Mouse (Mus musculus): ENCODE results near the gene Gpr27. TPM values are rescaled to one million over a fixed set of nuclear protein-coding genes. Genes with fewer than 3 reads are reported as not detected.
A peak's percentile ranks its signal among the peaks of the same experiment; 100 is the strongest.

Gene Gpr27
- polyA plus RNA-seq, 1 experiment from 2014 or later = 3.8 TPM

- DNase-seq (ENCODE audit: low spot score, missing footprints) (peak; percentile 90), ATAC-seq (ENCODE audit: low FRiP score) (peak; percentile 36; the same call in 1 of the 2 replicates)
- no peaks in the 10 kb centered on the region for H3K36me3 ChIP-seq (ENCODE audit: control insufficient read depth, insufficient read depth, low read length)
- H3K4me2 ChIP-seq = no peak overlapping the region
- H3K9ac ChIP-seq (ENCODE audit: low read length) = no peak overlapping the region
- peaks cover 11% of the 10 kb centered on the region for H3K27me3 ChIP-seq (ENCODE audit: control insufficient read depth, insufficient read depth, low read length)
- WGBS = 67% methylated on average over 7 of the region's 7 CpGs
- no peak overlapping the region for H3K27ac ChIP-seq (ENCODE audit: low read depth, low read length)
- no peak overlapping the region for H3K4me3 ChIP-seq (ENCODE audit: low read depth, low read length)
- peaks cover 20% of the 10 kb centered on the region for H3K4me1 ChIP-seq (ENCODE audit: control insufficient read depth, insufficient read depth, low read length)
- no peaks in the 10 kb centered on the region for H3K9me3 ChIP-seq (ENCODE audit: control insufficient read depth, low read length)
Measured at GRCm38 (mm10) chr6:99670481-99671119, 21.9 kb upstream of the Gpr27 start.

- ATAC-seq (ENCODE audit: low FRiP score) (no peak), DNase-seq (ENCODE audit: low spot score, missing footprints) (no peak)
- Histone ChIP-seq H3K9ac (ENCODE audit: low read length) (no peak overlapping the region), H3K9me3 (ENCODE audit: control insufficient read depth, low read length) (no peaks in the 10 kb centered on the region), H3K4me3 (ENCODE audit: low read depth, low read length) (no peak overlapping the region), H3K27me3 (ENCODE audit: control insufficient read depth, insufficient read depth, low read length) (peaks cover 9% of the 10 kb centered on the region), H3K36me3 (ENCODE audit: control insufficient read depth, insufficient read depth, low read length) (no peaks in the 10 kb centered on the region), H3K27ac (ENCODE audit: low read depth, low read length) (no peak overlapping the region), H3K4me1 (ENCODE audit: control insufficient read depth, insufficient read depth, low read length) (peaks cover 20% of the 10 kb centered on the region), H3K4me2 (no peak overlapping the region)
- WGBS = 63% methylated on average over 3 of the region's 3 CpGs
Measured at GRCm38 (mm10) chr6:99671768-99672167, 20.7 kb upstream of the Gpr27 start.

GRCm38 (mm10) chr6:99674482-99674881 is 18.0 kb upstream of the Gpr27 start:
- no peak overlapping the region for H3K4me2 ChIP-seq
- H3K4me3 ChIP-seq (ENCODE audit: low read depth, low read length) = no peak overlapping the region
- DNase-seq (ENCODE audit: low spot score, missing footprints) = no peak
- H3K9ac ChIP-seq (ENCODE audit: low read length) = no peak overlapping the region
- H3K27me3 ChIP-seq (ENCODE audit: control insufficient read depth, insufficient read depth, low read length) = no peaks in the 10 kb centered on the region
- peaks cover 12% of the 10 kb centered on the region for H3K4me1 ChIP-seq (ENCODE audit: control insufficient read depth, insufficient read depth, low read length)
- no peak for ATAC-seq (ENCODE audit: low FRiP score)
- H3K27ac ChIP-seq (ENCODE audit: low read depth, low read length) = no peak overlapping the region
- no peaks in the 10 kb centered on the region for H3K36me3 ChIP-seq (ENCODE audit: control insufficient read depth, insufficient read depth, low read length)
- H3K9me3 ChIP-seq (ENCODE audit: control insufficient read depth, low read length) = no peaks in the 10 kb centered on the region
- WGBS = 80% methylated on average over 4 of the region's 4 CpGs

- H3K27ac ChIP-seq (ENCODE audit: low read depth, low read length) = no peak overlapping the region
- WGBS = 91% methylated on average over 8 of the region's 8 CpGs
- DNase-seq (ENCODE audit: low spot score, missing footprints) (no peak), ATAC-seq (ENCODE audit: low FRiP score) (no peak)
- H3K4me2 ChIP-seq = no peak overlapping the region
- H3K4me3 ChIP-seq (ENCODE audit: low read depth, low read length) = no peak overlapping the region
- no peaks in the 10 kb centered on the region for H3K9me3 ChIP-seq (ENCODE audit: control insufficient read depth, low read length)
- H3K9ac ChIP-seq (ENCODE audit: low read length) = no peak overlapping the region
- no peaks in the 10 kb centered on the region for H3K27me3 ChIP-seq (ENCODE audit: control insufficient read depth, insufficient read depth, low read length)
- no peaks in the 10 kb centered on the region for H3K4me1 ChIP-seq (ENCODE audit: control insufficient read depth, insufficient read depth, low read length)
- H3K36me3 ChIP-seq (ENCODE audit: control insufficient read depth, insufficient read depth, low read length) = no peaks in the 10 kb centered on the region
Measured at GRCm38 (mm10) chr6:99677325-99677724, 15.2 kb upstream of the Gpr27 start.

GRCm38 (mm10) chr6:99678108-99678507 is 14.4 kb upstream of the Gpr27 start:
- DNase-seq (ENCODE audit: low spot score, missing footprints) (no peak), ATAC-seq (ENCODE audit: low FRiP score) (no peak)
- no peaks in the 10 kb centered on the region for H3K4me1 ChIP-seq (ENCODE audit: control insufficient read depth, insufficient read depth, low read length)
- H3K4me2 ChIP-seq = no peak overlapping the region
- H3K9ac ChIP-seq (ENCODE audit: low read length) = no peak overlapping the region
- no peak overlapping the region for H3K27ac ChIP-seq (ENCODE audit: low read depth, low read length)
- H3K4me3 ChIP-seq (ENCODE audit: low read depth, low read length) = no peak overlapping the region
- whole genome bisulfite sequencing = 76% methylated on average over 11 of the region's 11 CpGs
- H3K9me3 ChIP-seq (ENCODE audit: control insufficient read depth, low read length) = no peaks in the 10 kb centered on the region
- no peaks in the 10 kb centered on the region for H3K27me3 ChIP-seq (ENCODE audit: control insufficient read depth, insufficient read depth, low read length)
- H3K36me3 ChIP-seq (ENCODE audit: control insufficient read depth, insufficient read depth, low read length) = no peaks in the 10 kb centered on the region

GRCm38 (mm10) chr6:99683974-99684373 is 8.5 kb upstream of the Gpr27 start:
- no peaks in the 10 kb centered on the region for H3K27me3 ChIP-seq (ENCODE audit: control insufficient read depth, insufficient read depth, low read length)
- DNase-seq (ENCODE audit: low spot score, missing footprints) (no peak), ATAC-seq (ENCODE audit: low FRiP score) (no peak)
- no peak overlapping the region for H3K27ac ChIP-seq (ENCODE audit: low read depth, low read length)
- H3K9ac ChIP-seq (ENCODE audit: low read length) = no peak overlapping the region
- H3K4me3 ChIP-seq (ENCODE audit: low read depth, low read length) = no peak overlapping the region
- no peaks in the 10 kb centered on the region for H3K4me1 ChIP-seq (ENCODE audit: control insufficient read depth, insufficient read depth, low read length)
- no peak overlapping the region for H3K4me2 ChIP-seq
- no peaks in the 10 kb centered on the region for H3K36me3 ChIP-seq (ENCODE audit: control insufficient read depth, insufficient read depth, low read length)
- no peaks in the 10 kb centered on the region for H3K9me3 ChIP-seq (ENCODE audit: control insufficient read depth, low read length)
- 80% methylated on average over 5 of the region's 5 CpGs for WGBS

GRCm38 (mm10) chr6:99684899-99685298 is 7.6 kb upstream of the Gpr27 start:
- Histone ChIP-seq H3K4me3 (ENCODE audit: low read depth, low read length) (no peak overlapping the region), H3K9me3 (ENCODE audit: control insufficient read depth, low read length) (no peaks in the 10 kb centered on the region), H3K27ac (ENCODE audit: low read depth, low read length) (no peak overlapping the region), H3K27me3 (ENCODE audit: control insufficient read depth, insufficient read depth, low read length) (no peaks in the 10 kb centered on the region; the same call in 1 of the 2 replicates), H3K4me2 (no peak overlapping the region), H3K9ac (ENCODE audit: low read length) (no peak overlapping the region), H3K36me3 (ENCODE audit: control insufficient read depth, insufficient read depth, low read length) (no peaks in the 10 kb centered on the region), H3K4me1 (ENCODE audit: control insufficient read depth, insufficient read depth, low read length) (no peaks in the 10 kb centered on the region)
- 51% methylated on average over 5 of the region's 5 CpGs for WGBS
- ATAC-seq (ENCODE audit: low FRiP score) (no peak), DNase-seq (ENCODE audit: low spot score, missing footprints) (no peak)

GRCm38 (mm10) chr6:99688513-99688912 is 4.0 kb upstream of the Gpr27 start:
- Histone ChIP-seq H3K27ac (ENCODE audit: low read depth, low read length) (no peak overlapping the region), H3K4me3 (ENCODE audit: low read depth, low read length) (no peak overlapping the region), H3K4me1 (ENCODE audit: control insufficient read depth, insufficient read depth, low read length) (peaks cover 11% of the 10 kb centered on the region), H3K27me3 (ENCODE audit: control insufficient read depth, insufficient read depth, low read length) (peaks cover 27% of the 10 kb centered on the region), H3K9me3 (ENCODE audit: control insufficient read depth, low read length) (no peaks in the 10 kb centered on the region), H3K36me3 (ENCODE audit: control insufficient read depth, insufficient read depth, low read length) (no peaks in the 10 kb centered on the region), H3K9ac (ENCODE audit: low read length) (no peak overlapping the region), H3K4me2 (no peak overlapping the region)
- ATAC-seq (ENCODE audit: low FRiP score) (no peak), DNase-seq (ENCODE audit: low spot score, missing footprints) (no peak)
- 91% methylated on average over 6 of the region's 6 CpGs for WGBS

- DNase-seq (ENCODE audit: low spot score, missing footprints) (peak; percentile 92), ATAC-seq (ENCODE audit: low FRiP score) (peak; percentile 49)
- H3K9ac ChIP-seq (ENCODE audit: low read length) = peak overlapping the region; percentile 74
- H3K4me1 ChIP-seq (ENCODE audit: control insufficient read depth, insufficient read depth, low read length) = peaks cover 13% of the 10 kb centered on the region
- H3K4me3 ChIP-seq (ENCODE audit: low read depth, low read length) = peak overlapping the region; percentile 73
- 4% methylated on average over 25 of the region's 25 CpGs for WGBS
- H3K9me3 ChIP-seq (ENCODE audit: control insufficient read depth, low read length) = no peaks in the 10 kb centered on the region
- peaks cover 44% of the 10 kb centered on the region for H3K27me3 ChIP-seq (ENCODE audit: control insufficient read depth, insufficient read depth, low read length)
- peak overlapping the region; percentile 81 for H3K4me2 ChIP-seq
- H3K27ac ChIP-seq (ENCODE audit: low read depth, low read length) = 0 out of 2 replicates have a peak overlapping the region, but pooled peaks have one; percentile 44
- H3K36me3 ChIP-seq (ENCODE audit: control insufficient read depth, insufficient read depth, low read length) = no peaks in the 10 kb centered on the region
Measured at GRCm38 (mm10) chr6:99691666-99692205, 743 bp upstream of the Gpr27 start.

Data from midbrain, embryonic 11.5 days (tissue).